Comparison of ENCODE assay signal across 9 mouse cellular contexts in the genomic region with DNA sequence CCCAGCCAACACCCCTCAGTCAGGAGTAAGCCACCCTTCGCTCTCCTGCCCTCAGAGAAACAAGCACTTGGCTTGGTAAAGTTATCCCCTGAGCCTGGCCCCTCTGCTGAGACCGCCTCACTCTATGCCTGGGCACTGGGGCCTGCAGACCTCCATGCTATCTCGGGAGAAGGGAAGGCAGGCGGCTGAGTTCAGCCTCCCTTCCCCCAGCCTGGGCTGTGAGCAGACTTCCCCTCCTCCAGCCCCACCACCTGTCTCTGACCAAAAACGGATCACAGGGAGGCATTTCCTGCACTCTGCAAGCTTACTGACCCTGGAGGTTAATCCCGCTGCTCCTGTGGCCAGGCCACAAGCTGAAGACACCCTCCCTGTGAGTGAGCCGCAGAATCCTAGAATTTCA.
DNase-seq lines count a peak whose midpoint lies in the region; ATAC-seq and TF ChIP-seq lines count a peak whose summit lies in the region.
"Had no signal": no experiment of that assay in that cellular context is flagged by ENCODE, and none has a peak within 500 bp of the region (broad histone marks: within the 10 kb centered on the region; RNA-seq: fewer than 3 reads in every experiment).

No protein-coding gene starts in this region.

- H3K27ac ChIP-seq in limb, embryonic 14.5 days (replicated peaks; ENCODE audit: low read depth, low read length), result peak overlapping the region; percentile 39
- H3K27ac ChIP-seq: lung, embryonic 15.5 days had no signal

- ATAC-seq in cerebellum, adult (ENCODE audit: insufficient number of reproducible peaks, low FRiP score, low TSS enrichment), result peak; percentile 27
- peak; percentile 68 for ATAC-seq in limb, embryonic 14.5 days (ENCODE audit: low FRiP score, low read depth)

- H3K27me3 ChIP-seq in limb, embryonic 14.5 days (ENCODE audit: control insufficient read depth, insufficient read depth, low read length), result no peaks in the 10 kb centered on the region
- H3K27me3 ChIP-seq: lung, embryonic 15.5 days had no signal

- H3K4me2 ChIP-seq in limb, embryonic 14.5 days (replicated peaks; ENCODE audit: low read depth, low read length, severe bottlenecking), result no peak overlapping the region; the same call in 1 of the 2 replicates
- H3K4me2 ChIP-seq: lung, embryonic 15.5 days had no signal

- no peak for TF ChIP-seq POLR2A in limb, embryonic 14.5 days (IDR thresholded peaks at IDR 0.05; ENCODE audit: borderline replicate concordance, extremely low read depth, insufficient read depth, insufficient read length)

- H3K36me3 ChIP-seq in limb, embryonic 14.5 days (ENCODE audit: control insufficient read depth, insufficient read depth, low read length), result no peaks in the 10 kb centered on the region
- H3K36me3 ChIP-seq: lung, embryonic 15.5 days had no signal

- WGBS in limb, embryonic 14.5 days, result 22% methylated on average over 7 of the region's 7 CpGs

- no peak overlapping the region for H3K4me3 ChIP-seq in limb, embryonic 14.5 days (replicated peaks; ENCODE audit: low read length)
- H3K4me3 ChIP-seq: lung, embryonic 15.5 days had no signal

- DNase-seq in cerebellum, adult 8-10 months, result no peak
- DNase-seq in thymus, postnatal 14 days, result peak; percentile 12
- no peak for DNase-seq in thymus, adult 18-20 months
- DNase-seq in limb, embryonic 14.5 days (ENCODE audit: low spot score), result no peak
- peak; percentile 80 for DNase-seq in yolk sac, embryonic 10.5 days (ENCODE audit: low spot score)
- no peak for DNase-seq in urinary bladder, adult 18-20 months (ENCODE audit: low spot score in 2 of 2)
- no peak for DNase-seq in layer of hippocampus, adult 9-10 months (ENCODE audit: low spot score)

- H3K9ac ChIP-seq in limb, embryonic 14.5 days (ENCODE audit: low read depth, low read length, severe bottlenecking), result no peak overlapping the region
- H3K9ac ChIP-seq: lung, embryonic 15.5 days had no signal

- no peaks in the 10 kb centered on the region for H3K9me3 ChIP-seq in limb, embryonic 14.5 days (ENCODE audit: control insufficient read depth, low read length)
- H3K9me3 ChIP-seq: lung, embryonic 15.5 days had no signal

- peaks cover 50% of the 10 kb centered on the region for H3K4me1 ChIP-seq in limb, embryonic 14.5 days (ENCODE audit: control insufficient read depth, insufficient read depth, low read length)

Comparison
In these comparisons a context has a peak if more than half of its experiments do, and no peak if none do; other contexts are left out.
1. DNase-seq: peak in thymus, postnatal 14 days (single experiment) and yolk sac, embryonic 10.5 days (single experiment); none in cerebellum, adult 8-10 months (single experiment), thymus, adult 18-20 months (0 of 2), limb, embryonic 14.5 days (single experiment), urinary bladder, adult 18-20 months (0 of 2) and layer of hippocampus, adult 9-10 months (single experiment).